Mouse (Mus musculus) spleen, adult 2 months (tissue): ENCODE data around the gene Rangap1.

ENCODE experiments used
- CTCF ChIP-seq: fragments of 200-500 bp; IDR thresholded peaks from 2 replicates; pipeline ENCODE4 v1.5.1; 2011; ENCODE audit warnings: mild to moderate bottlenecking, inconsistent platforms; ENCODE audit not compliant: insufficient read depth, insufficient read length, insufficient replicate concordance; ENCODE audit errors: extremely low read depth
- POLR2A ChIP-seq: fragments of 200-500 bp; IDR thresholded peaks from 2 replicates; pipeline ENCODE4 v1.6.1; 2011; ENCODE audit warnings: low read depth, low read length, inconsistent platforms

- no peak for TF ChIP-seq POLR2A
- no peak for TF ChIP-seq CTCF
These were observed 16.0 kb downstream of the Rangap1 start for GRCm38 (mm10) chr15:81729241-81729791.
